Mouse (Mus musculus): ENCODE measurements around the gene Sorcs1. TPM values are rescaled to one million over a fixed set of nuclear protein-coding genes. Genes with fewer than 3 reads are reported as not detected.

Gene Sorcs1
- polyA plus RNA-seq, 1 experiment from 2014 or later, result 3.4 TPM

DNA sequence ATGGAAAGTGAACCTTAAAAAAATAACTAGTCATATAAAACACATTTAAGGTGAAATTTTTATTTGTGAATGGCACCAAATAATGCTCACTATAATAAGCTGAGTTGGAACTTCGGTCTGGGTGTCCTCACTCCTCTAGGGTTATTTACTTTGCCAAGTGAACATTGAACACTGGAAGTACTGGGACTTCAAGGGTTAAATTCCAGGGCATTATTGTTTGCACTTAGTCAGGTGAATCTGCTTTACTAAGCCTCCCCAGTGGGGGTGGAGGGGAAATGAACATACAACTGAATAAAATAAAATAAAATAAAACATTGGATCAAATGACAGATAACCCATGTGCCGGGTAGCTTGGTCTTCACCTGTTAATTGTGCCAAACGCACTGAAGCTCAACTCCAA lies 347.3 kb downstream of the Sorcs1 start:
- H3K9ac ChIP-seq (replicated peaks; ENCODE audit: low read depth, low read length), result no peak overlapping the region
- no peak overlapping the region for H3K27ac ChIP-seq (ENCODE audit: low read length)
- no peaks in the 10 kb centered on the region for H3K4me1 ChIP-seq (ENCODE audit: control insufficient read depth, insufficient read depth, low read length)
- 62% methylated on average over 3 of the region's 3 CpGs for WGBS
- ATAC-seq (ENCODE audit: insufficient number of reproducible peaks, insufficient read depth, low FRiP score, low read depth), result no peak
- H3K4me2 ChIP-seq (replicated peaks; ENCODE audit: low read depth, low read length), result no peak overlapping the region
- no peaks in the 10 kb centered on the region for H3K27me3 ChIP-seq (ENCODE audit: control insufficient read depth, insufficient read depth, low read length)
- H3K9me3 ChIP-seq (ENCODE audit: control insufficient read depth, low read depth, low read length), result no peaks in the 10 kb centered on the region
- H3K36me3 ChIP-seq (ENCODE audit: control insufficient read depth, insufficient read depth, low read length), result no peaks in the 10 kb centered on the region
- no peak overlapping the region for H3K4me3 ChIP-seq (ENCODE audit: low read depth, low read length)

DNA sequence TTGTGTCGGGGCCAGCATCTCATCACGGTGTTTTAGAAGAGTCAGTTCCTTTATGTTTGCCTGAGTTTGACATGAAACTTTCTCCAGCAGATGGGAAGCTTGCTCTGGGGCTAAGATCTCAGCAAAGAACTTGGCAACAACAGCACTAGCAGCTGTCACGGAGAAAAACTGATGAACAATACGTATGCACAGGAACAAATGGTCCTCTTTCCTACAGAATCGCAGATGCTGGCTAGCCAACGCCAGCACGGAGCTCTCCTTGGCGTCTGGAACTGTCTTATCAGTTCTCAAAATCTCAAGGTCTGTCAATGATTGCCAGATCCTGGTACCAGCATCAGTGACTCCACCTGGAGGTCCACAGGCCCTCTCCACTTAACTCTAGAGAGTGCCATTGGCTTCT lies 350.6 kb downstream of the Sorcs1 start:
- Histone ChIP-seq H3K4me2 (replicated peaks; ENCODE audit: low read depth, low read length) (no peak overlapping the region), H3K36me3 (ENCODE audit: control insufficient read depth, insufficient read depth, low read length) (no peaks in the 10 kb centered on the region), H3K4me1 (ENCODE audit: control insufficient read depth, insufficient read depth, low read length) (no peaks in the 10 kb centered on the region), H3K9me3 (ENCODE audit: control insufficient read depth, low read depth, low read length) (no peaks in the 10 kb centered on the region), H3K9ac (replicated peaks; ENCODE audit: low read depth, low read length) (no peak overlapping the region), H3K27me3 (ENCODE audit: control insufficient read depth, insufficient read depth, low read length) (no peaks in the 10 kb centered on the region), H3K27ac (ENCODE audit: low read length) (no peak overlapping the region), H3K4me3 (ENCODE audit: low read depth, low read length) (no peak overlapping the region)
- ATAC-seq (ENCODE audit: insufficient number of reproducible peaks, insufficient read depth, low FRiP score, low read depth), result no peak
- WGBS, result 53% methylated on average over 8 of the region's 8 CpGs

DNA sequence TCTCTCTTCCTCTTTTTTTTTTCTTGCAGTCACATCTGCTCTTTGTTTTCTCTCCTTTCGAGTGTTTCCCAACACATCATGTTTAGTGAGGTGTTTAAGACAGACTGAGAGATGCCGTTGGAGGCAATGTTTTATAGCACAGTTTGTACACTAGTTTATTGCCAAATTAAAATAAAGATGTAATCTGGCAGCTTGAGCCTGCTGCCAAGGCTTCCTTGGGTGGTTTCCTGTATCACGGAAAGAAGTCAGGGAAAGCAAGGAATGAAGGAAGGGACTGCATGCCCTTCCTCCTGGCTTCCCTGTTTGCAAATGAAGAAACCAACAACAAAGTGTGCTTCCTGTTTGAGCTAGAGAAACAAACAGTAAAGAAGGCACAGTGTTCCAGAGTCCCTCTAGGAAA lies 352.3 kb downstream of the Sorcs1 start:
- Histone ChIP-seq H3K4me2 (replicated peaks; ENCODE audit: low read depth, low read length) (no peak overlapping the region), H3K4me1 (ENCODE audit: control insufficient read depth, insufficient read depth, low read length) (no peaks in the 10 kb centered on the region), H3K36me3 (ENCODE audit: control insufficient read depth, insufficient read depth, low read length) (no peaks in the 10 kb centered on the region), H3K27ac (ENCODE audit: low read length) (no peak overlapping the region), H3K4me3 (ENCODE audit: low read depth, low read length) (no peak overlapping the region), H3K9me3 (ENCODE audit: control insufficient read depth, low read depth, low read length) (no peaks in the 10 kb centered on the region), H3K27me3 (ENCODE audit: control insufficient read depth, insufficient read depth, low read length) (no peaks in the 10 kb centered on the region), H3K9ac (replicated peaks; ENCODE audit: low read depth, low read length) (no peak overlapping the region)
- ATAC-seq (ENCODE audit: insufficient number of reproducible peaks, insufficient read depth, low FRiP score, low read depth), result no peak
- WGBS, result 77% methylated on average over 3 of the region's 3 CpGs

DNA sequence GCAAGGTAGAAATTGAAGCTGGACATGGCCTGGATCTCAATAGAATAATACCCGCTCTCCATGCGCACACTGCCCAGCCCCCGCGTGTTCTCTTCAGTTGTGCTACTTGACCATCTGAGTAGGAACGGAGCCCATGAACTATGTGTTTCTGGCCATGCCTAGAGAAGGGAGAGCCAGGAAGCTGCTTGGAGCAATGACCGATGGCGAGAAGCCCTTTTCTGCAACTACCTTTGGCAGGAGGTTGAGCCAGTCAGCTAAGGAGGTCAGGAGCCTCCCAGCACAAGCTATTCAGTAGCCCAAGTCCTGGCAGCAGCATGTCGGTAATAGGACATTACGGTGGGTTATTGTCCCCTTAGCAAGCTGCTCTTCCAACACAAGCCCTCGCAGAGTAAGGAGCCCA lies 352.8 kb downstream of the Sorcs1 start:
- no peaks in the 10 kb centered on the region for H3K4me1 ChIP-seq (ENCODE audit: control insufficient read depth, insufficient read depth, low read length)
- H3K9me3 ChIP-seq (ENCODE audit: control insufficient read depth, low read depth, low read length), result no peaks in the 10 kb centered on the region
- no peaks in the 10 kb centered on the region for H3K27me3 ChIP-seq (ENCODE audit: control insufficient read depth, insufficient read depth, low read length)
- no peak overlapping the region for H3K4me2 ChIP-seq (replicated peaks; ENCODE audit: low read depth, low read length)
- ATAC-seq (ENCODE audit: insufficient number of reproducible peaks, insufficient read depth, low FRiP score, low read depth), result no peak
- no peak overlapping the region for H3K27ac ChIP-seq (ENCODE audit: low read length)
- 89% methylated on average over 10 of the region's 10 CpGs for WGBS
- no peaks in the 10 kb centered on the region for H3K36me3 ChIP-seq (ENCODE audit: control insufficient read depth, insufficient read depth, low read length)
- H3K9ac ChIP-seq (replicated peaks; ENCODE audit: low read depth, low read length), result no peak overlapping the region
- no peak overlapping the region for H3K4me3 ChIP-seq (ENCODE audit: low read depth, low read length)

DNA sequence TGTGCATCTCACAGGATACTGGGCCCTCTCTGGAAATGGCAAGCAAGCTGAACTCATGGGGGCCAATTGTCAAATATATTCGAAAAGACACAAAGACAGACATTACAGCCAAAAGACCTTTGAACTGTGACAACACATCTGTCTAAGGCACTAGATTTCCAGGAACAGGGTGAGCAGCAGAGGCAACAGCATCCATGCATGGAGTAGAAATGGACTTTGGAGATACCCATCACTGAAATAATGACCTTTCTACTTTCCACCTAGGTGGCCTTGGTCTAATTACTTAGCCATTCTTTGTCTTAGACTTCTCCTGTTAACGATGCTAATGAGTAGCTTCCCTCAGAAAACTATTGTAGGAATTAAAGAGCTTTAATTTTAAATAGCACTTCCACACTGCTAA lies 371.4 kb downstream of the Sorcs1 start:
- no peak for ATAC-seq (ENCODE audit: insufficient number of reproducible peaks, insufficient read depth, low FRiP score, low read depth)
- WGBS, result 69% methylated on average over 2 of the region's 2 CpGs
- no peaks in the 10 kb centered on the region for H3K27me3 ChIP-seq (ENCODE audit: control insufficient read depth, insufficient read depth, low read length)
- no peak overlapping the region for H3K27ac ChIP-seq (ENCODE audit: low read length)
- no peak overlapping the region for H3K4me2 ChIP-seq (replicated peaks; ENCODE audit: low read depth, low read length)
- no peak overlapping the region for H3K9ac ChIP-seq (replicated peaks; ENCODE audit: low read depth, low read length)
- H3K4me1 ChIP-seq (ENCODE audit: control insufficient read depth, insufficient read depth, low read length), result no peaks in the 10 kb centered on the region
- no peak overlapping the region for H3K4me3 ChIP-seq (ENCODE audit: low read depth, low read length)
- no peaks in the 10 kb centered on the region for H3K9me3 ChIP-seq (ENCODE audit: control insufficient read depth, low read depth, low read length)
- H3K36me3 ChIP-seq (ENCODE audit: control insufficient read depth, insufficient read depth, low read length), result no peaks in the 10 kb centered on the region

DNA sequence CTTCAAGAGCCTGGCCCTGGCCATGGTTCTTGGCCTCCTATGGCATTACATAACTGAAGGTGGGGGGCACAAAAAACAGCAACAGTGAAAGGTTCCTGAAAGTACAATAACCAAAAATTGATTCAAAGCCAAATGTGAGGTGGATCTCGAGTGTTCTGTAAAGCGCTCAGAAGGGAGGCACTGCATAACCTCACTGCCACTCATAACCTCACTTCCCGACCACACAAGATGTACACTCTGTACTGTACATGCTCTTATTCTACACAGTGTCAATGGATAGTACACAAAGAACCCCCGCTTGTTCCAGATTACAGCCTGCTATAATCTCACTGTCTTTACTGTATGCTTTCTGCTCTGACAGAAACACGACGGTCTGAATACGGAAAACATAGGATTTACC lies 384.2 kb downstream of the Sorcs1 start:
- no peaks in the 10 kb centered on the region for H3K4me1 ChIP-seq (ENCODE audit: control insufficient read depth, insufficient read depth, low read length)
- no peak overlapping the region for H3K9ac ChIP-seq (replicated peaks; ENCODE audit: low read depth, low read length)
- 83% methylated on average over 7 of the region's 7 CpGs for WGBS
- H3K4me2 ChIP-seq (replicated peaks; ENCODE audit: low read depth, low read length), result no peak overlapping the region
- no peak for ATAC-seq (ENCODE audit: insufficient number of reproducible peaks, insufficient read depth, low FRiP score, low read depth)
- no peak overlapping the region for H3K4me3 ChIP-seq (ENCODE audit: low read depth, low read length)
- no peak overlapping the region for H3K27ac ChIP-seq (ENCODE audit: low read length)
- H3K9me3 ChIP-seq (ENCODE audit: control insufficient read depth, low read depth, low read length), result no peaks in the 10 kb centered on the region
- no peaks in the 10 kb centered on the region for H3K27me3 ChIP-seq (ENCODE audit: control insufficient read depth, insufficient read depth, low read length)
- H3K36me3 ChIP-seq (ENCODE audit: control insufficient read depth, insufficient read depth, low read length), result no peaks in the 10 kb centered on the region

DNA sequence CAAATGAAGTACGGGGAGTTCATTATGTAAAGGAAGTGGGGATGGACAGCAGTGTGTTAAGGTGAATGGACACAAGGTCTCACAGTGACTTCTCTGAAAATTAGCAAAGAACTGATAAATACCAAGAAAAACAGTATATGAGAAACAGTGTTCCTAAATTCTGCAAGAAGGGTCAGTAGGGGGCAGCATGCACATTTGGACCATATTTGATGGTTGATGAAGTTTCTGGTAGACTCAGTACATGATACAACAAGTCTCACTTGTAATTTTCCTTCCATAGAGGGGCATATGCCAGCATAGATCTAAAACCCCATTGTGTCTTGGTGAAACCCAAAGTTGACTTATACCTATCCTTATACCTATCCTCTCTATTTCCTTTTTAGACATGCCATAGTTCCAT lies 414.0 kb downstream of the Sorcs1 start:
- Histone ChIP-seq H3K4me2 (replicated peaks; ENCODE audit: low read depth, low read length) (no peak overlapping the region), H3K27ac (ENCODE audit: low read length) (no peak overlapping the region), H3K9me3 (ENCODE audit: control insufficient read depth, low read depth, low read length) (no peaks in the 10 kb centered on the region), H3K27me3 (ENCODE audit: control insufficient read depth, insufficient read depth, low read length) (no peaks in the 10 kb centered on the region), H3K36me3 (ENCODE audit: control insufficient read depth, insufficient read depth, low read length) (no peaks in the 10 kb centered on the region), H3K4me1 (ENCODE audit: control insufficient read depth, insufficient read depth, low read length) (no peaks in the 10 kb centered on the region), H3K9ac (replicated peaks; ENCODE audit: low read depth, low read length) (no peak overlapping the region), H3K4me3 (ENCODE audit: low read depth, low read length) (no peak overlapping the region)
- WGBS, result 83% methylated on average over 1 of the region's 1 CpGs
- ATAC-seq (ENCODE audit: insufficient number of reproducible peaks, insufficient read depth, low FRiP score, low read depth), result no peak

DNA sequence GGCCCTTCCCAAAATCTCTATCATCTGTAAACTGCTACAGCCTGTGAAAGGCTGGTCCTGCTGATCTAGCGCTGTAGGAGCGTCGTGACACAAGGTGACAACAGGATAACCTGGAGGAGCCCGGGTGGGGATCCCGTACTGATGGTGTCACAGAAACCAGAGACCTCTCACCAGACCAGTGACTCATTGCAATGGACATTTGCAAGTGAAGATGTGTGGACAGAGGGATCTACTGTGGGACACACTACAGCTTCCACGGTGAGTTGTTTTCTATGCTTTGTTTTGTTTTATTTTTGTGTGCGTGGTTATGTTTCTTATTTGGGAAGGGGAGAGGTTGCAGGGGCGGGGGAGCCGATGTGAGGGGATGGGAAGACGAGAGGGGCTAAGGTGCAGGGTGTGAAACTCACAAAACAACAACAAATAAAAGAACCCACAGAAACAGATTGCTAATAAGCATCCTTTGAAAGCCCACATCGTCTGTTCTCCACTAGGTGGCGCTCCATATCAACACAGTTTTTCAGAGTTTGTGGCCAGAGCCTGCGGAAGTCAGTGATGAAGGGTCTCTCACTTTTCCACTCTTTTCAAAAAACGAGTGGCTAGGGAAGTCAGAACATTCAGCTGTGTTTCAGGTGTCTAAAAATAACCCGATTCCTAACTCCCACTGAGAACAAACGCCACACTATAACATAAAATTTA lies 419.6 kb downstream of the Sorcs1 start:
- no peak overlapping the region for H3K4me2 ChIP-seq (replicated peaks; ENCODE audit: low read depth, low read length)
- no peaks in the 10 kb centered on the region for H3K4me1 ChIP-seq (ENCODE audit: control insufficient read depth, insufficient read depth, low read length)
- H3K27ac ChIP-seq (ENCODE audit: low read length), result no peak overlapping the region
- no peak for ATAC-seq (ENCODE audit: insufficient number of reproducible peaks, insufficient read depth, low FRiP score, low read depth)
- H3K9me3 ChIP-seq (ENCODE audit: control insufficient read depth, low read depth, low read length), result no peaks in the 10 kb centered on the region
- no peaks in the 10 kb centered on the region for H3K36me3 ChIP-seq (ENCODE audit: control insufficient read depth, insufficient read depth, low read length)
- H3K9ac ChIP-seq (replicated peaks; ENCODE audit: low read depth, low read length), result no peak overlapping the region
- H3K27me3 ChIP-seq (ENCODE audit: control insufficient read depth, insufficient read depth, low read length), result no peaks in the 10 kb centered on the region
- 39% methylated on average over 16 of the region's 16 CpGs for WGBS
- H3K4me3 ChIP-seq (ENCODE audit: low read depth, low read length), result no peak overlapping the region

DNA sequence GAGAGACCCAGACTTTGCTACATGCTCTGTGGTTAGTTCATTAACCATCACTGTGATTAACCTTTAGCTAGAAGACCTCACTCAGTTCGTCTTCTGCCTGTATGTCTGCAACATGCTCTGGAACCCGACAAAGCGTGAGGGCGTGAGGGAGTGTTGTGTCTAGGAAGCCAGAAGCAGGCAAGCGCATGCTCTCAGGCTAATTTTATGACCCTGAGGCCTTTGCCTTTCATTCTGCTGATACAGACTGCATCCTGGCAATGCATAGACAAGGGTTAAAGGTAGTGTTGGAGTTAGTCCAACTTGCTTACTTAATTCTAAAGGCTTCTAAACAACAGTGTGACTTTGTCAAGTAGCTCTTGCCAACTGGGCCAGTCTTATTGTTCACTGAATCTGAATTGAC lies 458.0 kb downstream of the Sorcs1 start:
- Histone ChIP-seq H3K36me3 (ENCODE audit: control insufficient read depth, insufficient read depth, low read length) (no peaks in the 10 kb centered on the region), H3K9me3 (ENCODE audit: control insufficient read depth, low read depth, low read length) (no peaks in the 10 kb centered on the region), H3K4me2 (replicated peaks; ENCODE audit: low read depth, low read length) (no peak overlapping the region), H3K9ac (replicated peaks; ENCODE audit: low read depth, low read length) (no peak overlapping the region), H3K4me1 (ENCODE audit: control insufficient read depth, insufficient read depth, low read length) (no peaks in the 10 kb centered on the region), H3K4me3 (ENCODE audit: low read depth, low read length) (no peak overlapping the region), H3K27me3 (ENCODE audit: control insufficient read depth, insufficient read depth, low read length) (no peaks in the 10 kb centered on the region), H3K27ac (ENCODE audit: low read length) (no peak overlapping the region)
- WGBS, result 58% methylated on average over 5 of the region's 5 CpGs
- no peak for ATAC-seq (ENCODE audit: insufficient number of reproducible peaks, insufficient read depth, low FRiP score, low read depth)

Data from stomach, embryonic 14.5 days (tissue).